Mouse (Mus musculus): ENCODE measurements around the gene Fmnl1.

DNA sequence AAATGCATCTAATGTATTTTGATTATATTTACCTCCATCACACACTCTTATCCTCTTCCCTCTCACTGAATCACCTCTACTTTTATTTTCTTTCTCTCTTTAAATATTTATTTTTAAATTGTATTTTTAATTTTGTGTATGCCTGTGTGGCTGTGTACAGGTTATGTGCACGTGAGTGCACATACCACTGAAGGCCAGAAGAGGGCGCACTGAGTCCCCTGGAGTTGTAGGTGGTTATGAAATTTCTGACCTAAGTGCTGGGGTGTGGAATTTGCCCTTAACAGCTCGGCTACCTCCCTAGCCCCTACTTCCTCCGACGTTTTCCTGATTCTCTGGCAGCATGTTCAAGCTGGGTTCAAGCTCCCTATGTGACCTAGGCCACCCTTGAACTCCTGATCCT, 42.8 kb downstream of the Fmnl1 start:
- TF ChIP-seq CTCF (IDR thresholded peaks at IDR 0.05; ENCODE audit: insufficient read depth, low read depth, low read length) = no peak
- no peak for TF ChIP-seq POLR2A (IDR thresholded peaks at IDR 0.05; ENCODE audit: insufficient read depth, low read depth, low read length)

Measured in olfactory bulb, adult 2 months (tissue).